Mouse (Mus musculus) MN1 (cell line): ENCODE results near the gene Nabp2.

Source experiments
- DNase-seq: peaks from one replicate; pipeline ENCODE4 v3.0.0-alpha.2; 2016; ENCODE audit warnings: low spot score

Gene Nabp2

GRCm38 (mm10) chr10:128382482-128382881 lies 28.8 kb downstream of the Nabp2 start:
- no peak for DNase-seq

GRCm38 (mm10) chr10:128380565-128380964 lies 30.7 kb downstream of the Nabp2 start:
- no peak for DNase-seq

GRCm38 (mm10) chr10:128379260-128379659 lies 32.0 kb downstream of the Nabp2 start:
- no peak for DNase-seq

- DNase-seq, result peak; percentile 81
Observed at GRCm38 (mm10) chr10:128378462-128378861, 32.8 kb downstream of the Nabp2 start.

GRCm38 (mm10) chr10:128377940-128378448 lies 33.3 kb downstream of the Nabp2 start:
- no peak for DNase-seq

GRCm38 (mm10) chr10:128377222-128377939 lies 33.9 kb downstream of the Nabp2 start:
- DNase-seq, result peak; percentile 68

GRCm38 (mm10) chr10:128376455-128377211 lies 34.7 kb downstream of the Nabp2 start, which contains the start of gene Ankrd52:
Ankrd52 (plus strand) TSS chr10:128377115.
- peak; percentile 95 for DNase-seq

GRCm38 (mm10) chr10:128376099-128376454 lies 35.2 kb downstream of the Nabp2 start:
- no peak for DNase-seq

- no peak for DNase-seq
Observed at GRCm38 (mm10) chr10:128374393-128374792, 36.9 kb downstream of the Nabp2 start.

GRCm38 (mm10) chr10:128372989-128373748 lies 38.1 kb downstream of the Nabp2 start:
- DNase-seq, result no peak

GRCm38 (mm10) chr10:128372142-128372541 lies 39.1 kb downstream of the Nabp2 start:
- DNase-seq, result no peak

GRCm38 (mm10) chr10:128370601-128371000 lies 40.7 kb downstream of the Nabp2 start:
- DNase-seq, result no peak

GRCm38 (mm10) chr10:128370021-128370420 lies 41.3 kb downstream of the Nabp2 start:
- no peak for DNase-seq

GRCm38 (mm10) chr10:128369599-128369998 lies 41.7 kb downstream of the Nabp2 start:
- no peak for DNase-seq

GRCm38 (mm10) chr10:128369218-128369543 lies 42.1 kb downstream of the Nabp2 start:
- no peak for DNase-seq

GRCm38 (mm10) chr10:128368402-128369217 lies 42.7 kb downstream of the Nabp2 start, which contains the start of gene Coq10a:
Coq10a (minus strand) TSS chr10:128368997.
- DNase-seq, result peak; percentile 99

GRCm38 (mm10) chr10:128367899-128368401 lies 43.3 kb downstream of the Nabp2 start:
- peak; percentile 66 for DNase-seq

- peak; percentile 79 for DNase-seq
Observed at GRCm38 (mm10) chr10:128362568-128362967, 48.7 kb downstream of the Nabp2 start.

- DNase-seq, result no peak
Observed at GRCm38 (mm10) chr10:128361836-128362235, 49.5 kb downstream of the Nabp2 start.

- no peak for DNase-seq
Observed at GRCm38 (mm10) chr10:128359226-128359625, 52.1 kb downstream of the Nabp2 start.

- DNase-seq, result peak; percentile 81
Observed at GRCm38 (mm10) chr10:128358796-128359195, 52.5 kb downstream of the Nabp2 start.
